Mouse (Mus musculus) midbrain, embryonic 12.5 days (tissue): ENCODE measurements around the gene Pkd1l2. TPM values are rescaled to one million over a fixed set of nuclear protein-coding genes. Genes with fewer than 3 reads are reported as not detected.

Experiments
- ATAC-seq: fragments of 200-750 bp; cut with Nextera tagmentation; 2 replicates; pipeline ENCODE4 v1.8.0; 2017; ENCODE audit warnings: low read depth, moderate TSS enrichment, moderate library complexity; ENCODE audit not compliant: low FRiP score
- H3K27ac ChIP-seq: fragments of 300-500 bp; sonication (generic); replicated peaks from 2 replicates; pipeline ENCODE4 v1.5.1; 2016; ENCODE audit warnings: mild to moderate bottlenecking
- H3K27me3 ChIP-seq: fragments of 300-500 bp; sonication (generic); 2 replicates; pipeline ENCODE4 v1.6.1; 2016; ENCODE audit warnings: mild to moderate bottlenecking
- H3K36me3 ChIP-seq: fragments of 300-500 bp; sonication (generic); 2 replicates; pipeline ENCODE4 v1.6.1; 2016
- H3K4me1 ChIP-seq: fragments of 300-500 bp; sonication (generic); 2 replicates; pipeline ENCODE4 v1.6.1; 2016
- H3K4me2 ChIP-seq: fragments of 300-500 bp; sonication (generic); replicated peaks from 2 replicates; pipeline ENCODE4 v1.6.1; 2016; ENCODE audit warnings: mild to moderate bottlenecking, moderate library complexity
- H3K4me3 ChIP-seq: fragments of 300-500 bp; sonication (generic); 2 replicates; pipeline ENCODE4 v1.5.1; 2016; ENCODE audit warnings: mild to moderate bottlenecking
- H3K9ac ChIP-seq: fragments of 300-500 bp; sonication (generic); replicated peaks from 2 replicates; pipeline ENCODE4 v1.6.1; 2016; ENCODE audit warnings: mild to moderate bottlenecking, moderate library complexity
- H3K9me3 ChIP-seq: fragments of 300-500 bp; sonication (generic); 2 replicates; pipeline ENCODE4 v1.6.1; 2016; ENCODE audit warnings: mild to moderate bottlenecking
- WGBS: fragments of 180-500 bp; shearing (Covaris S2); methylation state at CpG from one replicate; pipeline ENCODE4 v1.1.7; 2016; 5-methylcytosine and 5-hydroxymethylcytosine counted together
- polyA plus RNA-seq: library from polyadenylated mRNA; unstranded; fragments of >200 nt; fragmentation: Nextera tagmentation; extraction: Ambion mirVana; gene quantifications from 2 replicates; pipeline ENCODE4 v1.2.1, GENCODE M21; 2016

Gene Pkd1l2
- polyA plus RNA-seq: not detected in 2 replicates

- H3K36me3 ChIP-seq: no peaks in the 10 kb centered on the region
- H3K27me3 ChIP-seq: no peaks in the 10 kb centered on the region
- WGBS: 85% methylated on average over 8 of the region's 8 CpGs
- H3K27ac ChIP-seq: no peak within 1 kb of the TSS
- no peak within 1 kb of the TSS for H3K9ac ChIP-seq
- no peak within 1 kb of the TSS for H3K4me2 ChIP-seq
- no peak for ATAC-seq
- H3K4me3 ChIP-seq: no peak within 1 kb of the TSS
- no peaks in the 10 kb centered on the region for H3K9me3 ChIP-seq
- no peaks in the 10 kb centered on the region for H3K4me1 ChIP-seq
These were observed at the start of gene Pkd1l2 for GRCm38 (mm10) chr8:117082399-117082872. Pkd1l2 (minus strand) TSS chr8:117082449.

GRCm38 (mm10) chr8:117127063-117127462, 44.8 kb upstream of the Pkd1l2 start:
- 87% methylated on average over 8 of the region's 8 CpGs for WGBS
- H3K27me3 ChIP-seq: no peaks in the 10 kb centered on the region

GRCm38 (mm10) chr8:117126411-117126810, 44.2 kb upstream of the Pkd1l2 start:
- H3K4me2 ChIP-seq: no peak overlapping the region
- H3K27ac ChIP-seq: no peak overlapping the region
- no peak overlapping the region for H3K9ac ChIP-seq
- ATAC-seq: no peak
- no peaks in the 10 kb centered on the region for H3K36me3 ChIP-seq
- H3K4me3 ChIP-seq: no peak overlapping the region
- no peaks in the 10 kb centered on the region for H3K4me1 ChIP-seq
- H3K27me3 ChIP-seq: no peaks in the 10 kb centered on the region
- WGBS: 98% methylated on average over 3 of the region's 3 CpGs
- no peaks in the 10 kb centered on the region for H3K9me3 ChIP-seq

More at GRCm38 (mm10) chr8:117127063-117127462, 44.8 kb upstream of the Pkd1l2 start:
- no peaks in the 10 kb centered on the region for H3K4me1 ChIP-seq
- no peak for ATAC-seq
- H3K36me3 ChIP-seq: no peaks in the 10 kb centered on the region
- H3K9ac ChIP-seq: no peak overlapping the region
- H3K9me3 ChIP-seq: no peaks in the 10 kb centered on the region
- no peak overlapping the region for H3K4me2 ChIP-seq
- H3K4me3 ChIP-seq: no peak overlapping the region
- no peak overlapping the region for H3K27ac ChIP-seq

GRCm38 (mm10) chr8:117125854-117126253, 43.6 kb upstream of the Pkd1l2 start:
- ATAC-seq: no peak

GRCm38 (mm10) chr8:117123850-117124633, 41.8 kb upstream of the Pkd1l2 start:
- no peak for ATAC-seq
- WGBS: 78% methylated on average over 13 of the region's 13 CpGs
- no peak overlapping the region for H3K9ac ChIP-seq

More at GRCm38 (mm10) chr8:117125854-117126253, 43.6 kb upstream of the Pkd1l2 start:
- Histone ChIP-seq H3K4me3 (no peak overlapping the region), H3K27me3 (no peaks in the 10 kb centered on the region), H3K9me3 (no peaks in the 10 kb centered on the region), H3K4me1 (no peaks in the 10 kb centered on the region), H3K27ac (no peak overlapping the region), H3K36me3 (no peaks in the 10 kb centered on the region), H3K9ac (no peak overlapping the region), H3K4me2 (no peak overlapping the region)
- WGBS: 93% methylated on average over 3 of the region's 3 CpGs

GRCm38 (mm10) chr8:117121277-117121676, 39.0 kb upstream of the Pkd1l2 start:
- WGBS: 64% methylated on average over 8 of the region's 8 CpGs
- Histone ChIP-seq H3K4me3 (no peak overlapping the region), H3K4me1 (no peaks in the 10 kb centered on the region), H3K36me3 (no peaks in the 10 kb centered on the region), H3K4me2 (no peak overlapping the region), H3K27me3 (no peaks in the 10 kb centered on the region), H3K27ac (no peak overlapping the region), H3K9me3 (no peaks in the 10 kb centered on the region), H3K9ac (no peak overlapping the region)
- no peak for ATAC-seq

More at GRCm38 (mm10) chr8:117123850-117124633, 41.8 kb upstream of the Pkd1l2 start:
- Histone ChIP-seq H3K9me3 (no peaks in the 10 kb centered on the region), H3K4me3 (no peak overlapping the region), H3K4me1 (no peaks in the 10 kb centered on the region), H3K27ac (no peak overlapping the region), H3K27me3 (no peaks in the 10 kb centered on the region), H3K36me3 (no peaks in the 10 kb centered on the region), H3K4me2 (no peak overlapping the region)

- H3K9me3 ChIP-seq: no peaks in the 10 kb centered on the region
- no peak overlapping the region for H3K4me2 ChIP-seq
- 94% methylated on average over 9 of the region's 9 CpGs for WGBS
- H3K9ac ChIP-seq: no peak overlapping the region
- no peak overlapping the region for H3K4me3 ChIP-seq
- H3K27me3 ChIP-seq: no peaks in the 10 kb centered on the region
- ATAC-seq: no peak
- H3K27ac ChIP-seq: no peak overlapping the region
- no peaks in the 10 kb centered on the region for H3K36me3 ChIP-seq
- 0 out of 2 replicates have a peak, but pooled peaks cover 11% of the 10 kb centered on the region for H3K4me1 ChIP-seq
These were observed 36.2 kb upstream of the Pkd1l2 start for GRCm38 (mm10) chr8:117118409-117118808.

GRCm38 (mm10) chr8:117116534-117116933, 34.3 kb upstream of the Pkd1l2 start:
- ATAC-seq: no peak
- 77% methylated on average over 7 of the region's 7 CpGs for WGBS
- Histone ChIP-seq H3K27ac (no peak overlapping the region), H3K9ac (no peak overlapping the region), H3K4me3 (no peak overlapping the region), H3K36me3 (no peaks in the 10 kb centered on the region), H3K4me1 (0 out of 2 replicates have a peak, but pooled peaks cover 11% of the 10 kb centered on the region), H3K9me3 (no peaks in the 10 kb centered on the region), H3K4me2 (no peak overlapping the region), H3K27me3 (no peaks in the 10 kb centered on the region)

GRCm38 (mm10) chr8:117115676-117116446, 33.6 kb upstream of the Pkd1l2 start:
- Histone ChIP-seq H3K36me3 (no peaks in the 10 kb centered on the region), H3K4me2 (peak overlapping the region; percentile 32), H3K4me3 (no peak overlapping the region), H3K4me1 (0 out of 2 replicates have a peak, but pooled peaks cover 11% of the 10 kb centered on the region), H3K27me3 (no peaks in the 10 kb centered on the region), H3K9me3 (no peaks in the 10 kb centered on the region), H3K9ac (no peak overlapping the region), H3K27ac (no peak overlapping the region)
- WGBS: 15% methylated on average over 13 of the region's 13 CpGs
- no peak for ATAC-seq

- no peak for ATAC-seq
- H3K27ac ChIP-seq: no peak overlapping the region
- H3K36me3 ChIP-seq: no peaks in the 10 kb centered on the region
- H3K4me1 ChIP-seq: 0 out of 2 replicates have a peak, but pooled peaks cover 11% of the 10 kb centered on the region
- H3K9me3 ChIP-seq: no peaks in the 10 kb centered on the region
- H3K4me3 ChIP-seq: no peak overlapping the region
- no peaks in the 10 kb centered on the region for H3K27me3 ChIP-seq
- 53% methylated on average over 6 of the region's 6 CpGs for WGBS
- H3K4me2 ChIP-seq: no peak overlapping the region
- no peak overlapping the region for H3K9ac ChIP-seq
These were observed 32.8 kb upstream of the Pkd1l2 start for GRCm38 (mm10) chr8:117115094-117115493.

- Histone ChIP-seq H3K4me1 (0 out of 2 replicates have a peak, but pooled peaks cover 11% of the 10 kb centered on the region), H3K27ac (no peak overlapping the region), H3K4me3 (no peak overlapping the region), H3K36me3 (no peaks in the 10 kb centered on the region), H3K9ac (no peak overlapping the region), H3K4me2 (no peak overlapping the region), H3K9me3 (no peaks in the 10 kb centered on the region), H3K27me3 (no peaks in the 10 kb centered on the region)
- WGBS: 78% methylated on average over 7 of the region's 8 CpGs
- no peak for ATAC-seq
These were observed 30.0 kb upstream of the Pkd1l2 start for GRCm38 (mm10) chr8:117112261-117112660.

- Histone ChIP-seq H3K4me3 (no peak overlapping the region), H3K36me3 (no peaks in the 10 kb centered on the region), H3K27me3 (no peaks in the 10 kb centered on the region), H3K9me3 (no peaks in the 10 kb centered on the region), H3K27ac (no peak overlapping the region), H3K9ac (no peak overlapping the region), H3K4me2 (no peak overlapping the region), H3K4me1 (0 out of 2 replicates have a peak, but pooled peaks cover 11% of the 10 kb centered on the region)
- WGBS: 90% methylated on average over 3 of the region's 3 CpGs
- ATAC-seq: no peak
These were observed 29.4 kb upstream of the Pkd1l2 start for GRCm38 (mm10) chr8:117111641-117112040.
